Mouse (Mus musculus): ENCODE measurements around the gene Toe1.

GRCm38 (mm10) chr4:116761914-116762313 lies 45.5 kb downstream of the Toe1 start:
- TF ChIP-seq CTCF (IDR thresholded peaks at IDR 0.05; ENCODE audit: borderline replicate concordance, control insufficient read depth, extremely low read depth, insufficient read depth, low read length, poor library complexity): no peak
- TF ChIP-seq POLR2A (IDR thresholded peaks at IDR 0.05; ENCODE audit: control insufficient read depth, extremely low read depth, insufficient read depth, low read length, poor library complexity): no peak
